Mouse (Mus musculus) thymus, adult 2 months (tissue): Measurements from ENCODE around the gene Timeless. TPM values are rescaled to one million over a fixed set of nuclear protein-coding genes. Genes with fewer than 3 reads are reported as not detected.
"Not testable (repeated sequence)": the region's sequence is repeated elsewhere in the genome, so short reads cannot be mapped to it uniquely, and the experiment has no call there.

Experiments
- DNase-seq: peaks from one replicate; pipeline ENCODE4 v3.0.0; 2021
- H3K27ac ChIP-seq: fragments of 200-500 bp; 2 replicates; pipeline ENCODE4 v1.5.1; 2012; ENCODE audit warnings: low read length, control low read depth; ENCODE audit not compliant: control insufficient read depth, insufficient read depth
- H3K27me3 ChIP-seq: fragments of 200-500 bp; 2 replicates; pipeline ENCODE4 v1.6.1; 2012; ENCODE audit warnings: mild to moderate bottlenecking, low read length, moderate library complexity, mixed read lengths; ENCODE audit not compliant: control insufficient read depth, insufficient read depth
- H3K36me3 ChIP-seq: fragments of 200-500 bp; 2 replicates; pipeline ENCODE4 v1.6.1; 2012; ENCODE audit warnings: mild to moderate bottlenecking, low read length, moderate library complexity; ENCODE audit not compliant: control insufficient read depth, insufficient read depth
- H3K4me1 ChIP-seq: fragments of 200-500 bp; replicated peaks from 2 replicates; pipeline ENCODE4 v1.6.1; 2012; ENCODE audit warnings: low read length; ENCODE audit not compliant: control insufficient read depth, insufficient read depth
- H3K4me3 ChIP-seq: fragments of 200-500 bp; 2 replicates; pipeline ENCODE4 v1.5.1; 2012; ENCODE audit warnings: mild to moderate bottlenecking, low read length, control low read depth, moderate library complexity; ENCODE audit not compliant: control insufficient read depth, insufficient read depth
- CTCF ChIP-seq: fragments of 200-500 bp; IDR thresholded peaks from 2 replicates; pipeline ENCODE4 v1.5.1; 2012; ENCODE audit warnings: mild to moderate bottlenecking, control low read depth, low read length, moderate library complexity, borderline replicate concordance; ENCODE audit not compliant: control insufficient read depth, poor library complexity, insufficient read depth; ENCODE audit errors: extremely low read depth
- POLR2A ChIP-seq: fragments of 200-500 bp; IDR thresholded peaks from 2 replicates; pipeline ENCODE4 v1.6.1; 2012; ENCODE audit warnings: mild to moderate bottlenecking, low read length, control low read depth, moderate library complexity; ENCODE audit not compliant: control insufficient read depth, poor library complexity, insufficient read depth; ENCODE audit errors: extremely low read depth
- WGBS: fragments of 180-500 bp; shearing (Covaris S2); methylation state at CpG from one replicate; pipeline ENCODE4 v1.1.7; 2018; 5-methylcytosine and 5-hydroxymethylcytosine counted together
- polyA plus RNA-seq: library from polyadenylated mRNA; depleted of rRNA; stranded (reverse); fragments of >200 nt; gene quantifications from 2 replicates; pipeline ENCODE4 v1.2.3, GENCODE M21; 2012

Gene Timeless
- polyA plus RNA-seq, 1 experiment = 21.3 TPM

DNA sequence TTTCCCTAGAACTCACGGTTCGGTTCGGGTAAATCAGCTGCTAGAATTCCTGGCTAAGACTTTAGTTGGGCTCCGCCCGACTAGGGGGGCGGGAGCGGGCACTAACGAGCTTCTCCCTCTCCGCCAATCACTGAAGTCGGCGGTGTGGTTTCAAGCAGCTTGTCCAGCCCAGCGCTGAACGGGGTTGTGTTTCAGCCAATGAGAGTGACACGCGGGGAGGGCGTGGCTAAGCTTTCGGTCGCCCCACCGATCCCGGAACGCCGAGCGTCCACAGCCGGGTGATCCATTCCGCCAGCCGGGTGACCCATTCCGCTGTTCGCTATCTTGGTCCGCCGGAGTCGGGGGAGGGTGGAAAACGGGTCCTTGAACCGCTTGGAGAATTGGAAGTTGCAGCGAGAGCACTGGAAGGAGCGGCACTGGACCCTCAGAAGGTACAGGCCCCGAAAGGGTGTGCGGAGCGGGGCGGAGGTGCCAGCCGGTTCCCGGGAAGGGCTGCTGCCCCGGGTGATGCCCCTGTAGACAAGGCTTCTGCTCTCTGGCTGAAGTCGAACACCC, 38.5 kb downstream of the Timeless start, which contains the start of gene Stat2:
Gene Stat2 (plus strand): TSS at position 273 of the 555 bp plus-strand sequence.
- TF ChIP-seq POLR2A (peak; percentile 76; the same call in 1 of the 2 replicates), CTCF (no peak)
- H3K4me3 ChIP-seq = peak within 1 kb of the TSS; percentile 94
- WGBS = under 1% methylated on average over 43 of the region's 43 CpGs
- peaks cover 4% of the 10 kb centered on the region; the same call in 1 of the 2 replicates for H3K4me1 ChIP-seq
- peak within 1 kb of the TSS; percentile 32 for H3K27ac ChIP-seq
- peak; percentile 95 for DNase-seq
- H3K36me3 ChIP-seq = no peaks in the 10 kb centered on the region
- H3K27me3 ChIP-seq = no peaks in the 10 kb centered on the region

DNA sequence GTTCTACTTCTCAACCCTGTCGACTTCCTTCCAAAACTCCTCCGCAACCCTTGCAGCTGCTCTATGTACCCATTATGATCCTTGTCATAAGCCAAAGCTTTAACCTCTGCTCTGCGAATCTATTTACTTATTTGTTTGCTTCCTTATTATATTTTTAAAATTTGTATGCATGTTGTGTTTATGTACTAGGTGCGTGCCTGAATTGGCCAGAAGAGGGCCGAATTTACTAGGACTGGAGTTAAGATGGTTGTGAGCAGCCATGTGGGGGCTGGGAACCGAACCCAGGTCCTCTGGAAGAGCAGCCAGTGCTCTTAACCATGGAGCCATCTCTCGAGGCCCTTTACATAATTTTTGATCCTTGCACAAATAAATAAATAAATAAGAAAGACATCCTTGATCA, 39.0 kb downstream of the Timeless start:
- Histone ChIP-seq H3K27ac (peak overlapping the region; percentile 32), H3K27me3 (no peaks in the 10 kb centered on the region), H3K4me1 (peaks cover 4% of the 10 kb centered on the region; the same call in 1 of the 2 replicates), H3K36me3 (no peaks in the 10 kb centered on the region), H3K4me3 (peak overlapping the region; percentile 94)
- TF ChIP-seq CTCF (no peak), POLR2A (no peak)
- WGBS = 42% methylated on average over 7 of the region's 7 CpGs
- no peak for DNase-seq

DNA sequence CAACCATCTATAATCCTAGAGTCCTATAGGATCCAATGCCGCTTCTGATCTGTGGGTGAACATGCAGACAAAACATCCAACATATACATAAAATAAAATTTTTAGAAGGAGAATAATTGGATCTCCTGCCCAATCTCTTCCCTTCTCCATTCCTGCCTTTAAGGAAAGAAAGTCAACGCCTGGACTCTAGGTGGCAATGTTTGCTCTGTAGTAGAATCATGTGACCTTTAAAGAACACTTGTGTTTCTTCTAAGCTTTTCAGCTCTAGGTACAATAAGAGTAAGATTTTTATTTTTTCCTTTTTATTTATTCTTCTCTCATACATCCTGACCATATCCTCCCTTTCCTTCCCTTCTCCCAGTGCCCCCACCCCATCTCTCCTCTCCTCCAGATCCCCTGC, 40.0 kb downstream of the Timeless start:
- Histone ChIP-seq H3K4me3 (no peak overlapping the region), H3K27ac (no peak overlapping the region), H3K4me1 (peaks cover 4% of the 10 kb centered on the region; the same call in 1 of the 2 replicates), H3K27me3 (no peaks in the 10 kb centered on the region), H3K36me3 (peaks cover 6% of the 10 kb centered on the region)
- TF ChIP-seq POLR2A = no peak
- no peak for DNase-seq
- 75% methylated on average over 2 of the region's 2 CpGs for WGBS

DNA sequence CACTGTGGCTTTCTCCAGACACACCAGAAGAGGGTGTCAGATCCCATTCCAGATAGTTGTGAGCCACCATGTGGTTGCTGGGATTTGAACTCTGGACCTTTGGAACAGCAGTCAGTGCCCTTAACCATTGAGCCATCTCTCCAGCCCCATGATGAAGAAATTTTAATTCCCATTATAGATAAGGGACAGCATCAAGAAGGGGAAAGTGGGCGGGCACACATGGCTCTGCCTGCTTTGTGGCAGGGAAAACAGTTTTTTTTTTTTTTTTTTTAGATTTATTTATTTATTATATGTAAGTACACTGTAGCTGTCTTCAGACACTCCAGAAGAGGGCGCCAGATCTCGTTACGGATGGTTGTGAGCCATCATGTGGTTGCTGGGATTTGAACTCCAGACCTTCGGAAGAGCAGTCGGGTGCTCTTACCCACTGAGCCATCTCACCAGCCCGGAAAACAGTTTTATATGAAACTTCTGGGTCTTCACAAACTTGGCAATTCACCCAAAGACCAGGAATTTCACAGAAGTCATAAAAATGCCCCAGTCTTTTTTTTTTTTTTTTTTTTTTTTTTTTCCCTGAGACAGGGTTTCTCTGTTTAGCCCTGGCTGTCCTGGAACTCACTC, 41.1 kb downstream of the Timeless start:
- H3K27me3 ChIP-seq, DNase-seq, H3K4me3 ChIP-seq, H3K27ac ChIP-seq, H3K4me1 ChIP-seq: not testable (repeated sequence)
- WGBS = 88% methylated on average over 7 of the region's 7 CpGs
- H3K36me3 ChIP-seq = peaks cover 16% of the 10 kb centered on the region

DNA sequence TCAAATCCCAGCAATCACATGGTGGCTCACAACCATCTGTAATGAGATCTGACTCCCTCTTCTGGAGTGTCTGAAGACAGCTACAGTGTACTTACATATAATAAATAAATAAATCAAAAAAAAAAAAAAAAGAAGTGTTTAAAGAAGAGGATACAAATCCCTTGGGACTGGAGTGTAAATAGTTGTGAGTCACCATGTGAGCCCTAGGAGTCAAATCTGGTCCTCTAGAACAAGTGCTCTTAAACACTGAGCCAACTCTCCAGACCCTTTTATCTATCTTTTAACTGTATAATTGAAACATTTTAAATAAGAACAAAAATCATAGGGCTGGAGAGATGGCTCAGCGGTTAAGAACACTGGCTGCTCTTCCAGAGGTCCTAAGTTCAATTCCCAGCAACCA, 43.5 kb downstream of the Timeless start:
- 97% methylated on average over 1 of the region's 1 CpGs for WGBS
- H3K27ac ChIP-seq, H3K4me3 ChIP-seq, H3K27me3 ChIP-seq, H3K4me1 ChIP-seq, DNase-seq: not testable (repeated sequence)
- H3K36me3 ChIP-seq = peaks cover 26% of the 10 kb centered on the region

- DNase-seq = no peak
- peaks cover 49% of the 10 kb centered on the region for H3K36me3 ChIP-seq
- no peak overlapping the region for H3K27ac ChIP-seq
- WGBS = 85% methylated on average over 6 of the region's 6 CpGs
- H3K4me3 ChIP-seq = no peak overlapping the region
- no peaks in the 10 kb centered on the region for H3K27me3 ChIP-seq
- no peak for TF ChIP-seq CTCF
- TF ChIP-seq POLR2A = no peak
- no peaks in the 10 kb centered on the region for H3K4me1 ChIP-seq
These were observed 46.3 kb downstream of the Timeless start for GRCm38 (mm10) chr10:128278158-128278557.

DNA sequence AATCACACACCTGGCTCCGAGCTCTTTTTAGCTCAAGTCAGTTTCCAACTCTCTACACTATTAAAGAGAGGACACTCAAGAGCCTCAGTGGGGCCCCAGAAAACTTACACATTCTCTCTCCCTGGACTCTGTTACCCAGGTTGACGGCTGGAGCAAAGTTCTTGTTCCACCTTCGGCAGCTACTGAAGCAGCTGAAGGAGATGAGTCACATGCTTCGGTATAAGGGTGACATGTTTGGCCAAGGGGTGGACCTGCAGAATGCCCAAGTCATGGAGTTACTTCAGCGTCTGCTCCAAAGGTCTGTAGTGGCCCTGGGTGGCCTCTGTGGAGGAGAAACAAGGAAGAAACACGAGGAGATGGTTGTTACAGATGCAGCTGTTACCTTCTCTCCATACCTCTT, 49.1 kb downstream of the Timeless start:
- 94% methylated on average over 6 of the region's 6 CpGs for WGBS
- no peak overlapping the region for H3K27ac ChIP-seq
- no peaks in the 10 kb centered on the region for H3K27me3 ChIP-seq
- peaks cover 73% of the 10 kb centered on the region for H3K36me3 ChIP-seq
- no peak for DNase-seq
- H3K4me3 ChIP-seq = no peak overlapping the region
- no peaks in the 10 kb centered on the region for H3K4me1 ChIP-seq
- TF ChIP-seq CTCF = no peak
